Mouse (Mus musculus) hematopoietic multipotent progenitor cell, adult 10-12 weeks (in vitro differentiated cells): ENCODE measurements around the gene Abhd17a. TPM values are rescaled to one million over a fixed set of nuclear protein-coding genes. Genes with fewer than 3 reads are reported as not detected.

ENCODE experiments used
- polyA plus RNA-seq: library from polyadenylated mRNA; stranded (reverse); fragments of >175 nt; gene quantifications from 2 replicates; pipeline ENCODE4 v1.2.3, GENCODE M21; 2012; ENCODE audit warnings: low replicate concordance

Gene Abhd17a
- 461 and 1,380 TPM in 2 replicates for polyA plus RNA-seq

GRCm38 (mm10) chr10:80589879-80590854 is at the start of gene Abhd17a:
Abhd17a (minus strand) TSS chr10:80590341.

GRCm38 (mm10) chr10:80622661-80623456 is 32.7 kb upstream of the Abhd17a start, which contains the start of gene Csnk1g2:
Csnk1g2 (plus strand) TSS chr10:80622838.

GRCm38 (mm10) chr10:80605721-80606120 is 15.6 kb upstream of the Abhd17a start, which contains the start of gene Gm49322:
Gm49322 (plus strand) TSS chr10:80606021.

GRCm38 (mm10) chr10:80602698-80603325 is 12.7 kb upstream of the Abhd17a start, which contains the start of the genes Scamp4 and Adat3:
Scamp4 (plus strand) TSS chr10:80602872.
Adat3 (plus strand) TSS chr10:80602880.

GRCm38 (mm10) chr10:80577195-80578130 is 12.7 kb downstream of the Abhd17a start, which contains the start of gene Klf16:
Klf16 (minus strand) TSS chr10:80577321.

GRCm38 (mm10) chr10:80561116-80561944 is 28.8 kb downstream of the Abhd17a start, which contains the start of gene Rexo1:
Rexo1 (minus strand) TSS chr10:80561560.

GRCm38 (mm10) chr10:80538710-80539394 is 51.3 kb downstream of the Abhd17a start, which contains the start of gene Atp8b3:
Atp8b3 (minus strand) TSS chr10:80539124.

Other genes starting within 250 kb of the Abhd17a start
- 0.74 and 1.1 TPM in 2 replicates for gene Adamtsl5, start 241.9 kb downstream of the Abhd17a start, polyA plus RNA-seq
- gene Plk5, start 233.9 kb downstream of the Abhd17a start, polyA plus RNA-seq: not detected in 2 replicates
- gene Mex3d, start 202.7 kb downstream of the Abhd17a start, polyA plus RNA-seq: 21.9 and 48.1 TPM in 2 replicates
- 141 and 180 TPM in 2 replicates for gene Mbd3, start 190.8 kb downstream of the Abhd17a start, polyA plus RNA-seq
- gene Uqcr11, start 183.5 kb downstream of the Abhd17a start, polyA plus RNA-seq: 422 and 621 TPM in 2 replicates
- 498 and 875 TPM in 2 replicates for gene Tcf3, start 156.7 kb downstream of the Abhd17a start, polyA plus RNA-seq
- gene Onecut3, start 95.5 kb downstream of the Abhd17a start, polyA plus RNA-seq: not detected in 2 replicates
- not detected in 2 replicates for gene Atp8b3, start 51.2 kb downstream of the Abhd17a start, polyA plus RNA-seq
- 152 and 358 TPM in 2 replicates for gene Rexo1, start 28.8 kb downstream of the Abhd17a start, polyA plus RNA-seq
- gene Klf16, start 13.0 kb downstream of the Abhd17a start, polyA plus RNA-seq: 68.0 and 118 TPM in 2 replicates
- gene Scamp4, start 12.5 kb upstream of the Abhd17a start, polyA plus RNA-seq: 98.1 and 109 TPM in 2 replicates
- gene Adat3, start 12.5 kb upstream of the Abhd17a start, polyA plus RNA-seq: 14.8 and 42.0 TPM in 2 replicates
- 0.94 and 4.2 TPM in 2 replicates for gene Gm49322, start 15.7 kb upstream of the Abhd17a start, polyA plus RNA-seq
- gene Csnk1g2, start 32.5 kb upstream of the Abhd17a start, polyA plus RNA-seq: 480 and 641 TPM in 2 replicates
- 79.6 and 100 TPM in 2 replicates for gene Btbd2, start 66.7 kb upstream of the Abhd17a start, polyA plus RNA-seq
- 710 and 986 TPM in 2 replicates for gene Mknk2, start 87.8 kb upstream of the Abhd17a start, polyA plus RNA-seq
- gene Mob3a, start 111.6 kb upstream of the Abhd17a start, polyA plus RNA-seq: 101 and 135 TPM in 2 replicates
- gene Izumo4, start 111.8 kb upstream of the Abhd17a start, polyA plus RNA-seq: 65.5 and 73.9 TPM in 2 replicates
- gene Ap3d1, start 151.9 kb upstream of the Abhd17a start, polyA plus RNA-seq: 42.2 and 65.5 TPM in 2 replicates
- gene Dot1l, start 164.9 kb upstream of the Abhd17a start, polyA plus RNA-seq: 80.4 and 136 TPM in 2 replicates
- gene Sf3a2, start 207.9 kb upstream of the Abhd17a start, polyA plus RNA-seq: 321 and 932 TPM in 2 replicates
- gene Plekhj1, start 208.3 kb upstream of the Abhd17a start, polyA plus RNA-seq: 209 and 238 TPM in 2 replicates
- 1.1 and 3.0 TPM in 2 replicates for gene Amh, start 214.9 kb upstream of the Abhd17a start, polyA plus RNA-seq
- gene Jsrp1, start 223.2 kb upstream of the Abhd17a start, polyA plus RNA-seq: not detected in 2 replicates
- 1,467 and 1,742 TPM in 2 replicates for gene Oaz1, start 236.3 kb upstream of the Abhd17a start, polyA plus RNA-seq